Mouse (Mus musculus) forebrain, postnatal 0 days (tissue): ENCODE measurements at regions not wholly inside any gene's neighbourhood (a gene's known extent, or its start where the extent isn't known, plus 50 kb on each side); places are given as distances from the start of the nearest gene placed in this dataset.
A peak's percentile ranks its signal among the peaks of the same experiment; 100 is the strongest.

Experiments used
- ATAC-seq: fragments of 200-750 bp; cut with Nextera tagmentation; 2 replicates; pipeline ENCODE4 v1.8.0; 2017; ENCODE audit warnings: mild to moderate bottlenecking, moderate library complexity
- DNase-seq: peaks from one replicate; pipeline ENCODE4 v3.0.0-alpha.2; 2015
- H3K27ac ChIP-seq: fragments of 300-500 bp; sonication (generic); 2 replicates; pipeline ENCODE4 v1.5.1; 2014; ENCODE audit warnings: low read depth, mild to moderate bottlenecking, antibody characterized with exemption, low read length, moderate library complexity, mixed read lengths
- H3K27me3 ChIP-seq: fragments of 300-500 bp; sonication (generic); 2 replicates; pipeline ENCODE4 v1.6.1; 2014; ENCODE audit warnings: mild to moderate bottlenecking, low read length, mixed read lengths; ENCODE audit not compliant: insufficient read depth
- H3K36me3 ChIP-seq: fragments of 300-500 bp; sonication (generic); 2 replicates; pipeline ENCODE4 v1.6.1; 2014; ENCODE audit warnings: mild to moderate bottlenecking, moderate library complexity; ENCODE audit not compliant: insufficient read depth
- H3K4me1 ChIP-seq: fragments of 300-500 bp; sonication (generic); 2 replicates; pipeline ENCODE4 v1.6.1; 2014; ENCODE audit warnings: antibody characterized with exemption; ENCODE audit not compliant: insufficient read depth
- H3K4me2 ChIP-seq: fragments of 300-500 bp; sonication (generic); 2 replicates; pipeline ENCODE4 v1.6.1; 2014; ENCODE audit warnings: low read depth, mild to moderate bottlenecking, moderate library complexity
- H3K4me3 ChIP-seq: fragments of 300-500 bp; sonication (generic); 2 replicates; pipeline ENCODE4 v1.5.1; 2014; ENCODE audit warnings: low read depth, low read length, mixed read lengths
- H3K9ac ChIP-seq: fragments of 300-500 bp; sonication (generic); 2 replicates; pipeline ENCODE4 v1.6.1; 2014; ENCODE audit warnings: mild to moderate bottlenecking
- H3K9me3 ChIP-seq: fragments of 300-500 bp; sonication (generic); 2 replicates; pipeline ENCODE4 v1.6.1; 2016; ENCODE audit warnings: low read length
- CTCF ChIP-seq: sonication (generic); IDR thresholded peaks from 2 replicates; pipeline ENCODE4 v1.5.1; 2016; ENCODE audit warnings: antibody characterized with exemption, control low read depth, low read depth
- WGBS: fragments of 180-500 bp; shearing (Covaris S2); extraction: QIAGEN DNeasy Blood & Tissue Kit; methylation state at CpG from one replicate; pipeline ENCODE4 v1.1.7; 2014; 5-methylcytosine and 5-hydroxymethylcytosine counted together

DNA sequence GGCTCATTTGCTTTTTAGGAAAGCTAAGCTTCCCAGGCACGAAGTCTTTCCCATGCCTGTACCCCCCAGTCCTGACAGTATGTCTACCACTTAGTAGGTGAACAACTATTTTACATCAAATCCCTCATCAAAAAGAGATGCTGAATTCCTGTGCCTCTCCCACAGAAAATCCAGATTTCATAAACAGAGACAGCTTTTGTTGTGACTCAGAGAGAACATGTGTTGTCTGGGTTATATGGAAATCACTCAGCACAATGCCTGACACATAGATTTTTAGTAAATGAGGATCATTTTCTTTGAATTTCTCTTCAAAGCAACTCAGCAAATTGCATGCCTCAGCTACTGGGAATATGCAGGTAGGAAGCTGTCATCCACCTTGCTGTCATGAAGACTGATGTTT is 193.5 kb downstream of the Usp46 start:
- Histone ChIP-seq H3K27me3 (no peaks in the 10 kb centered on the region), H3K9ac (no peak overlapping the region), H3K4me3 (no peak overlapping the region), H3K4me1 (no peaks in the 10 kb centered on the region), H3K36me3 (no peaks in the 10 kb centered on the region), H3K27ac (0 out of 2 replicates have a peak overlapping the region, but pooled peaks have one; percentile 5), H3K4me2 (no peak overlapping the region), H3K9me3 (no peaks in the 10 kb centered on the region)
- ATAC-seq (peak; percentile 68), DNase-seq (peak; percentile 43)
- no peak for TF ChIP-seq CTCF
- 55% methylated on average over 1 of the region's 1 CpGs for WGBS

DNA sequence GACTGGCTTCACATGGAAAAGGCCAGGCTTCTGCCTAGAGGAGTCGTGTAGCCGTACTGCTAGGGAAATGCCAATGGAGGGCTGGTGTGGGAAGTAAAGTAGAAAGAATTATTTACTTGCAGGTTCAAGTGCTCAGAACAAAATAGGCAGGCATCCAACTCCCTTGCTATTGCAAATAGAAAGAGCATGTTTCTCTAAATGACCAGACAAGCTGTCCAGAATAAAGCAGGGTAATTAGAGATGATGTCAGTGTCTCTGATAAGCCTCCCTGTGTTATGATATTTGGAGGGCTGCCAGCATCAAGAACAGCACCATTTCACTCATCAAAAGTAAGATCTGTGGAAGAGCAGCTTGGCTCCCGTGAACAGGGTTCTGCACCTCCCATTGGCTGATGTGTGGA is 192.4 kb downstream of the Usp46 start:
- Histone ChIP-seq H3K9me3 (no peaks in the 10 kb centered on the region), H3K4me2 (no peak overlapping the region), H3K36me3 (no peaks in the 10 kb centered on the region), H3K4me3 (no peak overlapping the region), H3K9ac (no peak overlapping the region), H3K27ac (no peak overlapping the region), H3K4me1 (no peaks in the 10 kb centered on the region), H3K27me3 (no peaks in the 10 kb centered on the region)
- DNase-seq (peak; percentile 24), ATAC-seq (no peak)
- WGBS, result 42% methylated on average over 3 of the region's 3 CpGs
- no peak for TF ChIP-seq CTCF

DNA sequence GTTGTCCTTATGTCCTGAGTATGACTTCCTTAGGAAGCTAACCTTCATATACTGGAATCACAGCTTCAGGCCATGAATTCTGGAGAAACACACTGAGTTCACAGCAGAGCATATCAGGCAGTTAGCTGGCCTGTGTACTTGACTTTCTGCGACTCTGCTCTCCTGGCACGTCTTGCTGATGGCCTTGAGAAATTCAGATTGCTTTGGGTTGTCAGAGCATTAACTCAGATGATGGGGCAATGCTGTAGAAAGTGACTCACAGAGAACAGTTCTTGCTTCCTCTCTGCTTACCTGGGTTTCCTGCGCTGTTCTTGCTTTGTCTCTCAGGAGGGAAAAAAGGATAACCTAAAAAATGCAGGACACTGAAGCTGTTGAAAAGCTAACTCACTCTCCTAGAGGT is 187.3 kb downstream of the Usp46 start:
- WGBS, result 91% methylated on average over 3 of the region's 3 CpGs
- Histone ChIP-seq H3K9ac (no peak overlapping the region), H3K4me3 (no peak overlapping the region), H3K4me1 (no peaks in the 10 kb centered on the region), H3K9me3 (no peaks in the 10 kb centered on the region), H3K27ac (no peak overlapping the region), H3K4me2 (no peak overlapping the region), H3K36me3 (no peaks in the 10 kb centered on the region), H3K27me3 (no peaks in the 10 kb centered on the region)
- TF ChIP-seq CTCF, result no peak
- no peak for ATAC-seq
- DNase-seq, result no peak

DNA sequence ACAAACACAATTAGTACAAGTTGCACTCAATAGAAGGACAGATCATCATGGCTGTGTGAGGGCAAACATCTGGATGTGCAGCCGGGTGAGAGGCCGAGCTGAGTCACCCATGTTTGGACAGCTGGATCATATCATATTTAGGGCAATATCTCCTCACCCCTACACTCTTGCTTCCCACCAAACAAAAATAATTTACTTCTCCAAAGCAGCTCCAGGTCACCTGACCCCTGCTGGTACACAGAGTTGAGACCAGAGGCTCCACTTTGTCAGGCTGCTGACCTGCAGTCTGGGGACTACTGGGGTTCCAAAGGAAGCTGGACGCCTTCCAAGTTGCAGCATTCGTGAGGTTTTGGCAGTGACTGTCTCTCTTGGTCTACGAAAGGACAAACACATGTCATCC is 186.3 kb downstream of the Usp46 start:
- no peak for ATAC-seq
- Histone ChIP-seq H3K4me2 (no peak overlapping the region), H3K27ac (no peak overlapping the region), H3K36me3 (no peaks in the 10 kb centered on the region), H3K9me3 (no peaks in the 10 kb centered on the region), H3K9ac (no peak overlapping the region), H3K4me1 (no peaks in the 10 kb centered on the region), H3K27me3 (no peaks in the 10 kb centered on the region), H3K4me3 (no peak overlapping the region)
- no peak for DNase-seq
- TF ChIP-seq CTCF, result no peak
- 62% methylated on average over 5 of the region's 5 CpGs for WGBS

DNA sequence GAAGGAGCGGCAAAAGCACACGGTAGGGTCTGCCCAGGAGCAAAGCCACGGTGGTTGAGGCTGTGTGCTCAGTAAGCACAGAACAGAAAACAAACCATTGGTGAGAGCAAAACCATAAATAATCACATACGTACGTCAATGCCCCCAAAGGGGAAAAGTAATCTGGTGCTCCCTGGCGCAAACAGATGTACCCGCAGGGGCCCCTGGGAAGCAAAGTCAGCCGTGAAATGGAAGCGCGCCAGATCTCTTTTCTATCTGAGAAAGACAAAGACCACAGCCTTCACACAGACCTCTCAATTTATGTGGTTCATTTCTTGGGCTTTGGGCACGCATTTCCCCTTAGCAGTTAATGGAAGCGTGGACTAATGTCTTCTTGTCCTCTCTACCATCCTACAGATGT is 183.2 kb downstream of the Usp46 start:
- TF ChIP-seq CTCF, result no peak
- Histone ChIP-seq H3K4me3 (no peak overlapping the region), H3K27ac (no peak overlapping the region), H3K4me1 (no peaks in the 10 kb centered on the region), H3K27me3 (no peaks in the 10 kb centered on the region), H3K4me2 (no peak overlapping the region), H3K9me3 (no peaks in the 10 kb centered on the region), H3K36me3 (no peaks in the 10 kb centered on the region), H3K9ac (no peak overlapping the region)
- WGBS, result 69% methylated on average over 12 of the region's 12 CpGs
- ATAC-seq (no peak), DNase-seq (no peak)

DNA sequence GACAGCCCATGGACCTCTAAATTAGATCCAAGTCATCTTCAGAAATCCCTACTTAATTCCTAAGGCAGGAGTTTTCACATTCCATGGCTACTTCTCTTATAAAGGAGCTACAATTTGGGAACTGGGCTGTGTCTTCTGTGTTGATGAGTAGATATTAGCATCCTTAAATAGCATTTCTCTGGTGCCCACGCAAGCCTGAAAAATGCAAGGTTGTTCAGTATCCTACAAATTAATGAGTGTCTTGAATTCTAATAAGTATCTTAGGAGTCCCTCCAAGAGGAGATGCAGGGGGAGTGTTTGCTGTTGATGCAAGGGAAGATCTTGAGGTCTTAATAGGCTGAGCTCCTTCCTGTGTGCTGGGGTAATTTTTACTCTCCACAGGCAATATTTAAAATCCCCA is 182.5 kb downstream of the Usp46 start:
- no peaks in the 10 kb centered on the region for H3K9me3 ChIP-seq
- WGBS, result 82% methylated on average over 1 of the region's 1 CpGs
- no peak for TF ChIP-seq CTCF
- H3K4me3 ChIP-seq, result no peak overlapping the region
- no peak for DNase-seq
- H3K4me2 ChIP-seq, result no peak overlapping the region
- H3K27ac ChIP-seq, result no peak overlapping the region
- no peaks in the 10 kb centered on the region for H3K36me3 ChIP-seq
- no peaks in the 10 kb centered on the region for H3K4me1 ChIP-seq
- ATAC-seq, result no peak
- no peak overlapping the region for H3K9ac ChIP-seq
- no peaks in the 10 kb centered on the region for H3K27me3 ChIP-seq

DNA sequence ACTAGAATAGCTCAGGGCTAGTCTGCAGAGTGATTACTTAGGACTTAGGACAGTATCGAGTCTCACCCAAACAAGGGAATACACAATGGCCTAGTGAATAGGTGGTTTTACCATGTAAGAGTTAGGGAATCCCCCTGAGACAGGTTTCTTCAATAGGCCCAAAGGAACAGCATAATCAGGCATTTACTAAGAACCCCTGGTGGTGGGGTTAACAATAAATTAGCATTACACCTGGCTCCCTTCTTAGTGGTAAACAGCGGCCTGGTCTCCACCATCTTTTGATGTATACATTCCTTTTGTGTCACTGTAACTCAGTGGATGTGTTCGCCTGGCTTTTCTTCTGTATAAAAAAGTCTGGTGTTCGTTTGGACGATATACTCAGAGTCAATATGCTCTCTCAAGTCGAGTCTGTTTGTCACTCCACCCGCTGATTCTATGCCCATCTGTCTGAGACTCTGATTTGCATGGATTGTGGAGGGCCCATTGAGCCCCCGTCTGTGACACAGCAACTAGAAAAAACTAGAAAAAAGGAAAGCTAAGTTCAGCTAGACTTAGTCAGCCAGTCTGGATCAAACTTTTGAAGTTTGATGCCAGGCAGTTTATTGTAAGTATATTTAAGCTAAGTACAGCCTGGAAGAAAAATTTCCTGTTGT is 180.8 kb downstream of the Usp46 start:
- no peaks in the 10 kb centered on the region for H3K4me1 ChIP-seq
- no peak for TF ChIP-seq CTCF
- no peak overlapping the region for H3K4me2 ChIP-seq
- DNase-seq, result peak; percentile 24
- 51% methylated on average over 8 of the region's 8 CpGs for WGBS
- no peak overlapping the region for H3K9ac ChIP-seq
- H3K9me3 ChIP-seq, result no peaks in the 10 kb centered on the region
- no peak overlapping the region for H3K27ac ChIP-seq
- H3K36me3 ChIP-seq, result no peaks in the 10 kb centered on the region
- H3K4me3 ChIP-seq, result no peak overlapping the region
- H3K27me3 ChIP-seq, result no peaks in the 10 kb centered on the region
- ATAC-seq, result peak; percentile 54; the same call in 1 of the 2 replicates
